Mouse (Mus musculus) cerebellum, postnatal 25 days (tissue): Measurements from ENCODE around the gene Spty2d1.
A peak's percentile ranks its signal among the peaks of the same experiment; 100 is the strongest.

Experiments used
- DNase-seq, 2 experiments: peaks; one replicate each; pipeline ENCODE4 v3.0.0; 2021; ENCODE audit warnings: mixed read lengths in 2 of 2

The Spty2d1 gene

DNA sequence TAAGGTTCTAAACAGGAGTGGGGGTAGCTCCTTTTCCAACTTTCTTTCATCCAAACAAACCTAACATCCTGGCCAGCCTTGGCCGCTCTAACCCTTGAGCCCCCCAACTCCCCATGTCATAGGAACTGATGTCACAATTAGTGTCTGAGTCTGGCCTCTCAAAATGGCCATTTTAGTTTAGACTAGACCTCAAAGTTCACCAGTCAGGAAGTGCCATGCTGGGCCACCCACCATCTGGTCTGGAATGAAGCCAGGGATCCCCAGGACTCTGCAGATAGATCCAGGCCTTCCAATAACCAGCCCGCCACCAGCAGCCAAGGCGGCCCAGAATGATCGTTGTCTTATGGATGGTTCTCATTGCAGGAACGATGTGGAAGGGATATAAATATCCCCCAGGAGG is 21.6 kb downstream of the Spty2d1 start:
- DNase-seq, result peak; percentile 49 to 60

DNA sequence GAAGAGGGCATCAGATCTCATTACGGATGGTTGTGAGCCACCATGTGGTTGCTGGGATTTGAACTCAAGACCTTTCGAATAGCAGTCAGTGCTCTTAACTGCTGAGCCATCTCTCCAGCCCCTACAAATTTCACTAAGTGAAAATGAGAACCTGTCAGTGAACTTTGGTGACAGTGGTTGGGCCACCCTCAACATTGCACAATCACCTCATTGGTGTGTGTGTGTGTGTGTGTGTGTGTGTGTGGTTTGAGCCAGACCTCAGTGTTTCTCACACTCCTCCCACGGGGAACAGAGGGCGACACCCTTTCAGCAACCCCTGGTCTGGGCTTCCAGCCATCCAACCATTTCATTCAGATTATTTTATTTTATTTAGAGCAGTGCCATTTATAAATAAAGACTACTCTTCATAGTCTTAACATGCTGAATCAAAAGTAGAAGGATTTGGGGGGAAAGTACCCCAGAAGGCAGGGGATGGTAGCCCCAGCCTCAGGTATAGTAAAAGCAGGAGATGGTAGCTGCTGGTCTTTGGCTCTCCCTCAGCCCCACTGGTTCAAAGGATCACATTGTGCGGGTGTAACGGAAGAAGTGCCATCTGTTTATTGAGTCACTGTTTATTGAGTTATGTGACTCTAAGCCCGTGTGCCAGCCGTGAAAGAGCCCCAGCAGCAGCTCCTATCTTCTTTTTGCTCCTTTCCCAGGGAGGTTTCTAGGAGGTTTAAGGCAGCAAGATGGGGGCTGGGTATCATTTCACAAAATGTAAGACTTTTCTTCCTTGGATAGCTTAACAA is 22.3 kb downstream of the Spty2d1 start:
- DNase-seq, result peak; percentile 46 to 57

DNA sequence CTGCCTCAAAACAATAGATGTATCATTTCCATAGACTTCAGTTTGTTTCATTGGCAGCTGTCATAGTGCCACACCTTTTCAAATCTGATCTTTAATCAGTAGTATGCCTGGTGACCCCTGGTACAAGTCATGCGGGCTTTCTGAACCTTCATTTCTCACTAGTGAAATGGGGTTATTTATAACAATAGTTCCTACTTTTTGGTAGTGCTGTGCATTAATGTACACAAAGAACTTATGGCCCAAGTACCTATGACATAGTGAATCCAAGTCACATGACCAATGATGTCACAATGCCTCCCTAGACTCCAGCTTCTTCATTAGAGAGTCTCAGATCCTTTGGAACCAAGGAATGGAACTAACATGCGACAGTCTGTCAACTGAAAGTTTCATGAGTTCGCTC is 24.9 kb downstream of the Spty2d1 start, which contains the start of gene Gm9999:
TSS of gene Gm9999 (plus strand) at position 301 of the 400 bp plus-strand sequence.
- DNase-seq, result no peak

DNA sequence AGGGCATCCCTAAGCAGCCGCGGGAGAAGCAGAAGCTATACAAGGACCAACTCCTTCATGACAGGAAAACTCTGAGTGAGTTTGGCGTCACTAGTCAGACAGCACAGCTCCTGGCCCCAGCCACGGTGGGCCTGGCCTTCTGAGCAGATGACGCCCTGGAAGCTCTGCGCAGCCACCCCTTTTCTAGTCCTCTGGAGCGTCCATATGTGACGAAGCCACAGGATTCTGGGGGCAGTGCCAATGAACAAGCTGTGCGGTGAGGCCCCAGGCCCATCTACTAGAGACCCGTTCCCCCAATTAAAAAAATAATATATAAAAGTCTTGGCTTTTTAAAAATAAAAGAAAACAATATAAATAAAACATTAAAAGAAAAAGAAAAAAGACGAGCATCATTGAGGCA is 32.8 kb downstream of the Spty2d1 start:
- DNase-seq, result no peak

DNA sequence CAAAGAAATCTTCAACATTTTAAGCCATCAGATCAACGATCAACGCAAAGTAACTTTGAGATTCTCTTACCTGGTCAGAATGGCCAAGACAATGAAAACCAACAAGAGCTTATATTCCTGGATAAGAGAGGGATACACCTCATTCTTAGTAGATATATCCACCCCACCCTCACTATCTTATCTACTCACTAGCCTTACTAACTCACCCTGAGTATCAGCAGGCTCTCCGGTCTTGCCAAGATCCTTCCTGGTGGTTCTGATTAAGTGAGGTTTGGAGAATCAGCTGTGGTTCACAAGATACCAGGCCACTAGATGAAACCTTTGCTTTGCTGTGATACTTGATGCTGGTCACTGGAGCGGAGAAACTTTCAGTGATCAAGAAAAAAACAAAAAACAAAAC is 33.6 kb downstream of the Spty2d1 start:
- no peak for DNase-seq

DNA sequence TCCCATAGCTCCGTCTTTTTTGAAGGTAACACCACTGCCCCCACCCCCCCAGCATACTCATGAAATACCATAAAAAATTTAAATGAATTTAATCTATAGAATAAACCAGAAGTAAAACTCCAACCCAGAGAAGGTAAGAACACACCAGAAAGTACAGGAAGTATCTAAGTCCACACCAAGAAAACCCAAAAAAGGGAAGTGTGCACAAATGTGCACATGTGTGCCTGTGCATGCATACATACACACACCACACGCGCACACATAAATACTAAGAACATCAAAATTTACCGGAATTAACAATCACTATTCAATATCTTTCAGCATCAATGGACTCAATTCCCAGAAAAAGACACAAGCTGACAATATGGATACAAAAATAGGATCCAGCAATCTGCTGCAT is 38.3 kb downstream of the Spty2d1 start:
- DNase-seq, result no peak

DNA sequence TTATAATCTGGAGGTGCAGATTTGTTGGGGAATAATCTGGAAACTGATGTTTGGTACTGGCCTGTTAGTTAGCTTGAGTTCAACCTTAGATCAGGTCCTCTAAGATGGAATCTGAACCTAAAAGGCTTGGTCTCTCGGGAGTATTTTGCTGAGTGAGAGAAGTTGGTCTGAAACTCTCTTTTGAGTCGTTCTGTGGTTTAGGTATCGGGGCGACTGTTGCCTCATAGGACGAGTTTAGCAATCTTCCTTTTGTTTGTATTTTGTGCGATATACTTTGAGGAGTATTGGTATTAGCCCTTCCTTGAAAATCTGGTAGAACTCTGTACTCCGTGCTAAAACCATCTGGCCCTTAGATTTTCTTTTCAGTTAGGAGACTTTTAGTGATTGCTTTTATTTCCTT is 44.1 kb downstream of the Spty2d1 start:
- DNase-seq, result no peak

DNA sequence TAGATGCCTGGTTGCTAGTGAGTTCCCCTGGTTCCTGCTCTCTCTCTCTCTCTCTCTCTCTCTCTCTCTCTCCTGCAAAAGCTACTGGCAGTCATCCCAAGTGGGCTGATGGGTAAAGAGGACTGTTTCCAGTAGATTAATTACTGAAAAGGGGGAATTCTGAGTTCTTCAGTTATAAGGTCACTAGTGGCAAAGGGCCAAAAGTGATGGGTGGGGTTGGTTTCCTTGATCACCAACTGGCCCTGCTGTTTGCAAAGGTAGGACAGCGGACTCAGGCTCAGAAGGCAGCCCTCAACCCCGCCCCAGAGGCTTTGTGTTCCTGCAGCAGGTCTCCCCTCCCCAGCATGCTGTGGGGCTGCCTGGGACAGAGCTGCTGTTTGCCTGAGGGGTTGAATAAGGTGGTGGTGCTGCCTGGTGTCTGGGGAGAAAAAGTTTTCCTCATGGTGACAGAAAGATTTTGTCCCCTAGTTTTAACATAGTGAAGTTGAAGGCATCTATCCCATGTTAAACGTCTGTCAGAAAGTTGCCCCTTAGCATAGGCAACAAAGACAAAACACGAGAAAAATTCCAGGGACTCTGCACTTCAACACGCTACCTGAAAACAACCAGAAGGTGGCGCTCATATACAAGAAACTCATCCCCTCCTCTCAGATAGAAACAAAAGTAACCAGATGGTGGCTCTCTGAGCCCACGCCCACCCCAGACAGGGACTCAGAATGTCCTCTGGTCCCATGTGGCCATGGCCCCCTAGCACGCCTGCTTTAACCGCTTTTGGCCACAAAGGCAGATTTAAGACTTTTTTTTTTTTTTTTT is 45.2 kb downstream of the Spty2d1 start:
- DNase-seq, result peak; percentile 63 to 77

DNA sequence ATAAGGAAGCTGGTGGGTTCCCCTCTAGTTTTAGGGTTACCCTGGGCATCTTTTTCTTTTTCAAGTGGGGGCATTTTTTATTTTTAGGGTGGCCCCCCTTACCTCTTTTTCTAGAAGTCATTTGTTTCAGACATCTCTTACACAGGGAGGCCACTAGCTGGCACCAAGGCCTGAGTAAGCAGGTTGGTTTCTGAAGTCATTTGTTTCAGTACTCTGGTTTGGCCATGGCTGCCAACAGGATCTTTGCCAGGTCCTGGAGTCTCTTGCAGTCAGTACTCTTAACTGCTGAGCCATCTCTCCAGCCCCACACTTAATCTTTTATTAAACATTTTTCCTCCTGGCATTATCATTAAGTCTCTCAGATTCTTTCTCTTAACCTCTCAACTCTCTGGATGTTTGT is 46.1 kb downstream of the Spty2d1 start:
- peak in 1 of 2 experiments; percentile 31 for DNase-seq

DNA sequence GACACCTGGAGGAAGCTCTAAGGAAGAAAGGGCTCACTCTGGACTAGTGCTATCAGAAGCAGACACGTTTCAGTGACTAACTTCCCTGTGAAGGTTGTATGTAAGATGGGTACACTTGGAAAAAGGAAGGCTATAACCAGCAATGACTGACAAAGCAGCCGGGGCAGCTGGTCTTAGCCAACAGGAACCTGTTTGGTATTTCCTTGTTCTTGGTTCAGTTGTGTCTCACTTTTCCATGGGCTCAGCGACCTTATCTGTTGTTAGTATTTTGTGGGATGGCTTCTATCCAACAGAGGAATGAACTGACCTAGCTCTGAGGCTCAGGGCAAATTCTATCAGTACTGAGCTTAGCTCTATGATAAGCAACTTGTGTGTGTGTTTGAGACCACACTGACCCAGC is 47.2 kb downstream of the Spty2d1 start:
- no peak for DNase-seq

DNA sequence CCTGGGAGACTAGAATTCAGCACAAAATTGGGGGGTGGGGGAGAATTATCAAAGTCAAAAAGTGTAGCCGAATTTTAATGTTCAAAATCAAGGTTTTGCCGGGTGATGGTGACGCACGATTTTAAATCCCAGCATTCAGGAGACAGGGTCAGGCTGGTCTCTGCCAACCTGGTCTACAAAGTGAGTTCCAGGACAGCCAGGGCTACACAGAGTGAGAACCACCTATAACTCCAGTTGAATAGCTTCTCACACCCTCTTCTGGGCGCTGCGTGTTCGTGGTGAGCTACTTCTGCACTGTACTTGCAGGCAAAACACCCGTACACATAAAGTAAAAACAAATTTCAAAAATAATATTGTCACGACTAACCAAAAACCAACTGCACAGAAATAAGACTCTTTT is 49.4 kb downstream of the Spty2d1 start:
- peak; percentile 29 for DNase-seq

DNA sequence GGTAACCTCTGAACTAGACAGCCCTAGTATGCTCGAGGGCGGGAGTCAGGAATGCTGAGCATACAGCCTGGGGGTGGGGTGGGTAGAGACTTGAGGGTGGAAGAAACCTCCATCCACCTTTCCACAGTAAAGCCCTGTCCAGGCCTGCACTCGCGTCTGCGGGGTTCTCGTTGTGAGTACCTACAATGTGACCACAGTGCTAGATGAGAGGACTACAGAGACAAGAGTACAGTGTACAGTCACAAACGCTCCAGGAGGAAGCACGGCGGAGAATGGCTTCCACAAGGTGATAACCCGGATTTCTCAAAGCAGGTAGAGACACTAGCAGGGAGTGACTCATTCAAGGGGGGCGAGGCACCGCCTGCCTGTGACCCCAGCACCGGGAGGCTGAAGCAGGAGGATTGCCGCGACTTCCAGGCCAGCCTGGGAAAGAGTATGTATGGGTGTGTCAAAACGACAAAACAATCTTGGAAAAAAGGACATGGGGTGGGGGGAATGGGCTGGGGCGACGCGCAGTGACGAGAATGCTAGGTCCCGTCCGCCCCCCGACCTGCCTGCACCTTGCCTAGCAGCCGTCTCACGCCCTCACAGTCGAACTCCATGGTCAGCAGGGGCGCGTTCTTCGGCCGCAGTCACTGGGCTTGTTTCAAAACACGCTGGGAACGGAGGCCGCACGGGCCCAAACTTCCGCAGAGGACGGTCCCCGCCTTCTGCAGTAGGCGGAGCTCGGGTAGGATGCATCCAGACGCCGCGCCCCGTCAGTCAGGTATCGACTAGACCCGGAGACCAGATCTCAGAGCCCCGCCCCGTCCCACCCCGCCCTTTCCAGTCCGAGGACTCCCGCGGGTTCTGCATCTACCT is 50.1 kb downstream of the Spty2d1 start, which contains the start of gene Uevld:
TSS of gene Uevld (minus strand) at position 697 of the 861 bp plus-strand sequence.
- DNase-seq, result peak; percentile 98 to 99
